Comparison of ENCODE assay signal across 20 mouse cellular contexts in genomic region chr14:46976712-46977111, GRCm38 (mm10).
"Had no signal": no experiment of that assay in that cellular context is flagged by ENCODE, and none has a peak within 500 bp of the region (broad histone marks: within the 10 kb centered on the region; RNA-seq: fewer than 3 reads in every experiment).

No protein-coding gene starts in this region.

- H3K4me3 ChIP-seq: kidney, embryonic 15.5 days; left cerebral cortex, adult 2 months; liver, embryonic 13.5 days; megakaryocyte, embryonic 14.5 days; midbrain, embryonic 10.5 days; midbrain, embryonic 13.5 days; myocyte; neural tube, embryonic 13.5 days; stomach, embryonic 15.5 days had no signal

- H3K27me3 ChIP-seq: kidney, embryonic 15.5 days; liver, embryonic 13.5 days; midbrain, embryonic 13.5 days; neural tube, embryonic 13.5 days; stomach, embryonic 15.5 days had no signal

- H3K9me3 ChIP-seq: kidney, embryonic 15.5 days; liver, embryonic 13.5 days; megakaryocyte, embryonic 14.5 days; midbrain, embryonic 10.5 days; midbrain, embryonic 13.5 days; neural tube, embryonic 13.5 days; stomach, embryonic 15.5 days had no signal

- H3K4me1 ChIP-seq: liver, embryonic 13.5 days; neural tube, embryonic 13.5 days; stomach, embryonic 15.5 days had no signal

- H3K9ac ChIP-seq: kidney, embryonic 15.5 days; liver, embryonic 13.5 days; lung, embryonic 14.5 days; midbrain, embryonic 13.5 days; neural tube, embryonic 13.5 days; stomach, embryonic 15.5 days had no signal

- ATAC-seq: intestine, embryonic 16.5 days; midbrain, embryonic 13.5 days; midbrain, embryonic 16.5 days had no signal

- H3K4me2 ChIP-seq: kidney, embryonic 15.5 days; liver, embryonic 13.5 days; lung, embryonic 14.5 days; midbrain, embryonic 13.5 days; neural tube, embryonic 13.5 days; stomach, embryonic 15.5 days had no signal

- H3K27ac ChIP-seq: kidney, embryonic 15.5 days; left cerebral cortex, adult 2 months; liver, embryonic 13.5 days; midbrain, embryonic 10.5 days; midbrain, embryonic 13.5 days; neural tube, embryonic 13.5 days; stomach, embryonic 15.5 days had no signal

- H3K36me3 ChIP-seq: kidney, embryonic 15.5 days; liver, embryonic 13.5 days; midbrain, embryonic 10.5 days; midbrain, embryonic 13.5 days; neural tube, embryonic 13.5 days; stomach, embryonic 15.5 days had no signal

- DNase-seq: kidney, adult 8-10 months; kidney, postnatal 10 days; kidney, postnatal 36 days; layer of hippocampus, postnatal 36 days; liver, embryonic 13.5 days; lung, embryonic 14.5 days; retina, postnatal 1 day; right cerebral cortex, postnatal 25 days; spleen, adult 18-20 months; thymus, postnatal 25 days had no signal
